Mouse (Mus musculus) effector memory CD4-positive, alpha-beta T cell, adult 7 months (primary cell): ENCODE data around the gene Krt10. TPM values are rescaled to one million over a fixed set of nuclear protein-coding genes. Genes with fewer than 3 reads are reported as not detected.

Source experiments
- polyA plus RNA-seq: library from polyadenylated mRNA; unstranded; fragments of 100-300 nt; shearing (Covaris generic); gene quantifications from one replicate; pipeline ENCODE4 v1.2.1, GENCODE M21; 2017

Gene Krt10
- 10.1 TPM for polyA plus RNA-seq

DNA sequence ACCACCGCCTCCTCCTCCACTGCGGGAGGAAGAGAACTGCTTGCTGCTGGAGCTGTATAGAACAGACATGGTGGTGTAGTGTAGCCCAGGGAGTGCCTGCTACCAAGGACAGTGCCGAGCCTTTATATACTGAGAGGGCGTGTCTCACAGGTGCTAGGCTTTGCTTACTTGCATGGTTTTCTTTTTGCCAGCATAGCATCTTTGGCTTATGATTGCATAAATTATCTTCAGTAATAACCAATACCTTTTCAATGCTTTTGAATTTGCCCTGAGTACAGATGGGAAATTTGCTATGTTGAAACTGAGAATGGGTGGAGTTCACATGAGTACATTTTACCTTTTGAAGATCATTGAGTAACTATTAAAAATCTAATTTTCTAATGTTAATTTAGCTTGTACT, at the start of gene Krt10:
TSS of gene Krt10 (minus strand) at position 101 of the 400 bp plus-strand sequence.

DNA sequence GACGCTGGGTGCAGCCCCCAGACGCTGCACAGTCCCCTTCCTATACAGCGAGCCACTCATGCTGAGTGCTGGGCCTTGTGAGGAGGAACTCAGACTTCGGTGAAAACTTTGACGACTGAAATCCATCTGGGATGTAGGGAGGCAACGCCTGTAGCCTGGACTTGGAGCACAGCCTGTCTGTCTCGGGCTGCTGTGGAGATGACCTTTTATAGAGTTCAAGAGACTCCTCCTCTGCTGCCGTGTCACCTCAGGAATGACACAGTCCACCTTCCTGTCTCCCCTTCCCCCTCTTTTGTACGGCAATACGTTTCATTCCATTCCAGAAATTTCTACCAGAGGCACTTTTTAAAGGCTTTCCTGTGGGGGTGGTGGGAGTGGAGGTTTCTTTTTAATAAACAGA, 48.8 kb upstream of the Krt10 start, which contains the start of gene Krt20:
TSS of gene Krt20 (minus strand) at position 179 of the 400 bp plus-strand sequence.

DNA sequence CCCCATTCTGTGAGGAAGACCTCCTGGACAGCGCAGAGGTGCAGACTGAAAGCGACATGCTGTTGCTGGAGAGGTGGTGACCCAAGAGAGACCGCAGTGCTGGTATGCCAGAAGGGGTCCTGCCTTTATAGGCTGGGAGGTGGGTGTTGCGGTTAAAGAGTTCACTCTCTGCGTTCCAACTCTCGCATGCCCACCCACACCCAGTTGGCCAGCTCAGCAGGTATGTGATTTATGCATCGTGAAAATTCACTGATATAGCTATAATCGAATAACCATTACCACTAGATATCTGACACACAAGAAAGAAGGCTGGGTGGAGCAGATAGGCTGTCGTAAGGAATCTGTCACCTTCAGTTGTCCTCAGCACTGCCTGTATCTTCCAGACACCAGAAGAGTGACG, 33.0 kb upstream of the Krt10 start, which contains the start of gene Krt12:
TSS of gene Krt12 (minus strand) at position 101 of the 400 bp plus-strand sequence.

DNA sequence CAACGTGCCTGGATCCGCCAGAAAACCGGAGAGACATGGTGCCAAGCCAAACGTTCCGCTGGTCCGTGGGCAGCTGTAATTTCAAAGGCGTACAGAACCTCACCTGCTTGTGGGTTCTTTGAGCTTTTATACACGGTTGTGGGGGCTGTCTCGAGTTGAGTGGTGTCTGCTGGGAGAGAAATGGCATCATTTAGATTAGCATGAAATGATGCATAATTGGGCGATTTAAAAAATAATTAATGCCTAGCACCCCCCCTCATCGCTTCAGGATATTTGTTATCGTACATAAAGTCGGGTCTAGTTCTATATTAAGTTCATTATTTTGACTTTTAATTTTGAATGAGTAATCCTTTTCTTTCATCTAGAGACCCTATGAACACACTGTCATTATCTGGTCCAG, 14.4 kb downstream of the Krt10 start, which contains the start of gene Krt28:
TSS of gene Krt28 (minus strand) at position 101 of the 400 bp plus-strand sequence.

DNA sequence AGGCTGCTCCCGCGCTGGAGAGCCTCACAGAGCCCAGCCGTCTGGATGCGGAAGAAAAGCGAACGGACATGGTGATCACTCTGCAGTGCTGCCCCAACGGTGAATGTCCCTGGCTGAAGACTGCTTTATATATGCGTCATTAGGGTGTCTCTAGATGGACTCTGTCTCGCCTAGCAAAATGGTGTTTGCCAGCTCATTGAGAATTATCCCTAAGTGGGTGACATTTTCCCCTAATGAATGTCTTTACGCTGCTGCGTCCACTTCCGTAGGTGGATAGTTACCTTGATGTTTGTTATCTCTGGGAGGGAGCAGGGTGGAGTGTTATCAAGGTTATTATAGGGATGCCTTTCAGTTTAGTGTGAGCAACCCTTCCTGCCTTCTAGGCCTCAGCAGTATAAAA, 38.2 kb downstream of the Krt10 start, which contains the start of gene Krt27:
TSS of gene Krt27 (minus strand) at position 101 of the 400 bp plus-strand sequence.

DNA sequence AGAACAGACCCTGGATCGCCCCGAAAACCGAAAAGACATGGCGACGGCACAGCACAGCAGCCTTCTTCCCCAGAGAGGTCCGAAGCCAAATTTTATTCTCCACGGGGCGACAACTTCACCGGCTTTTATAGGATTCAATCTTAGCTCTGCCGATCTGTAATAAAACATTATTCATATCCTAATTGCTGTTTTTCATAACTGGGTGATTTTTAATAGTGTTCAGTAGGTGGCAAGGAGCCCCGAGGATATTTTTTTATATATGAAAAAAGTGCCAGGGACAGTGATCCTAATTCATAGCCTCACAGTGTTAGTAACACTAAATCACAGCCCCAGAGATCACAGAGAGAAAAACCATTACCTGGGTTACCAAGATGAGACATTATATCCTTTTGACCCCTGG, 51.3 kb downstream of the Krt10 start, which contains the start of gene Krt26:
TSS of gene Krt26 (minus strand) at position 101 of the 400 bp plus-strand sequence.

Other genes starting within 250 kb of the Krt10 start
- 296 TPM for gene Ccr7, start 234.3 kb downstream of the Krt10 start, polyA plus RNA-seq
- 193 TPM for gene Smarce1, start 158.3 kb downstream of the Krt10 start, polyA plus RNA-seq
- gene Krt222, start 145.3 kb downstream of the Krt10 start, polyA plus RNA-seq, result not detected
- not detected for gene Krt24, start 104.1 kb downstream of the Krt10 start, polyA plus RNA-seq
- 0.49 TPM for gene Krt25, start 66.4 kb downstream of the Krt10 start, polyA plus RNA-seq
- 0.11 TPM for gene Krt26, start 51.4 kb downstream of the Krt10 start, polyA plus RNA-seq
- gene Krt27, start 38.3 kb downstream of the Krt10 start, polyA plus RNA-seq, result not detected
- gene Krt28, start 14.5 kb downstream of the Krt10 start, polyA plus RNA-seq, result 0.26 TPM
- not detected for gene Krt12, start 32.9 kb upstream of the Krt10 start, polyA plus RNA-seq
- 0.26 TPM for gene Krt20, start 48.8 kb upstream of the Krt10 start, polyA plus RNA-seq
- gene Krt23, start 103.8 kb upstream of the Krt10 start, polyA plus RNA-seq, result not detected
- gene Krt39, start 132.0 kb upstream of the Krt10 start, polyA plus RNA-seq, result not detected
- not detected for gene Krt40, start 153.8 kb upstream of the Krt10 start, polyA plus RNA-seq
- gene Krtap3-3, start 161.5 kb upstream of the Krt10 start, polyA plus RNA-seq, result not detected
- 0.74 TPM for gene Krtap3-2, start 167.5 kb upstream of the Krt10 start, polyA plus RNA-seq
- not detected for gene Gm11939, start 170.1 kb upstream of the Krt10 start, polyA plus RNA-seq
- not detected for gene Krtap3-1, start 177.3 kb upstream of the Krt10 start, polyA plus RNA-seq
- not detected for gene Krtap1-5, start 191.7 kb upstream of the Krt10 start, polyA plus RNA-seq
- gene Krtap1-4, start 194.3 kb upstream of the Krt10 start, polyA plus RNA-seq, result 0.90 TPM
- not detected for gene Krtap1-3, start 202.0 kb upstream of the Krt10 start, polyA plus RNA-seq
- gene Krtap9-3, start 208.7 kb upstream of the Krt10 start, polyA plus RNA-seq, result not detected
- gene Gm11938, start 213.9 kb upstream of the Krt10 start, polyA plus RNA-seq, result not detected
- gene Gm11937, start 220.8 kb upstream of the Krt10 start, polyA plus RNA-seq, result not detected
- gene Krtap2-4, start 225.5 kb upstream of the Krt10 start, polyA plus RNA-seq, result not detected
- not detected for gene Gm11562, start 231.1 kb upstream of the Krt10 start, polyA plus RNA-seq
- gene Krtap4-1, start 238.9 kb upstream of the Krt10 start, polyA plus RNA-seq, result not detected
- not detected for gene Krtap4-2, start 245.7 kb upstream of the Krt10 start, polyA plus RNA-seq